Mouse (Mus musculus) bone marrow, adult 2 months (tissue): ENCODE data around the gene Arap2.

Experiments
- CTCF ChIP-seq: fragments of 200-500 bp; IDR thresholded peaks from 2 replicates; pipeline ENCODE4 v1.5.1; 2011; ENCODE audit warnings: low read length, control low read depth; ENCODE audit not compliant: control insufficient read depth, insufficient read depth
- POLR2A ChIP-seq: fragments of 200-500 bp; IDR thresholded peaks from 2 replicates; pipeline ENCODE4 v1.6.1; 2011; ENCODE audit warnings: low read depth, mild to moderate bottlenecking, control low read depth, low read length, borderline replicate concordance; ENCODE audit not compliant: control insufficient read depth

DNA sequence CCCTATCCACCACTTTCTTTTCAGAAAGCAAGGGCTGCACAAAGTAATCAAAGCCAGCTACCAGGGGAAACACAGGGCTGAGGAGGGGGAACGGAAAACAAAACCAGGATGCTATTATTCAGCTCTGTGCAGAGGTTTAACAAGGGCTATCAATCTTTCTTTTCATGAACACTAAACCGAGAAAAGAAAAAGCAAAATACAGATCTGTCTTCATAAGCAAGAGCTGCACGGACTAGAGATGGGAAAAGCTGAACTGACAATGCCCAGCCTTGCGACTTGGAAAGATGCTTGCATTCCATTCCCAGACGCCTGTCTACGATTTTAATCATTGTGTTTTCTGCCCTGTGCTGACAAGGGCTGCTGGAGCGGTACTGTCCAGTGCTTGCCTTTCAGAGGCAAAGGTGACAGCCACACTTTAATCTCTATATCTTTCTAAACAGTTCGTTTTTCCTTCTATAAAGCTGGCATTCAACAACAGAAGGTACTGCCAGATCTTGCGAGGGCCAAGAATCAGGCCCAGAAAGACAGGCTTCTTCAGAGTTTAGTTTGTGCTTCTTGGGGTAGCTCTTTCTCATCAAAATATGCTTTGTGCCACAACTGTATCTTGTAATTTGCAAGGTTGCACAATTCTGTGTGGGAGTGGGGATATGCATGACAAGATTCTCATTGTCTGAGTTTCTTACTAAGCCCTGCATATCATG is 93.1 kb downstream of the Arap2 start:
- TF ChIP-seq POLR2A (no peak), CTCF (no peak)
